Mouse (Mus musculus): ENCODE measurements at regions not wholly inside any gene's neighbourhood (a gene's known extent, or its start where the extent isn't known, plus 50 kb on each side); places are given as distances from the start of the nearest gene placed in this dataset.

DNA sequence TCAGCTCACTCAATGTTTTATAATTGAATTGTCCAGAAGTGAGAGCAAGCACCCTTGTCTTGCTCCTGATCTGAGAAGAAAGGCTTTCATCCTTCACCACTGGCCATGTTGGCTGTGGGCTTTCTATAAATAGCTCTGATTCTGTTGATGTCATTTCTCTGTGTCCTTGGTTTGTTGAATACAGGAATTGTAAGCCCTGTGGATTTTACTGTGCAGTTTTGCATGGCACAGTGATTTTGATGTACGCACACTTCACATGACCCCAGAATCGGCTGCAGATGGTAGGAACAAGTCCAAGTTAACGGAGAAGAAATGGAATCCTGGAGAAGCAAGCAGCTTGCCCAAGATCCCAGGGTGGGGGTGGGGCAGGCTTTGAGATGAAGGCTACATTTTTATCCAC is 76.1 kb downstream of the Mcfd2 start:
- TF ChIP-seq POLR2A (IDR thresholded peaks at IDR 0.05; ENCODE audit: insufficient read length, low read depth) (no peak), MYOG (IDR thresholded peaks at IDR 0.05; ENCODE audit: control insufficient read depth in 1 of 3, insufficient read depth in 1 of 3, insufficient read length in 2 of 3, low read depth in 2 of 3) (no peak), USF1 (IDR thresholded peaks at IDR 0.05; ENCODE audit: low read depth) (no peak), CEBPB (IDR thresholded peaks at IDR 0.05; ENCODE audit: insufficient read depth, poor library complexity, severe bottlenecking) (no peak), POLR2AphosphoS2 (IDR thresholded peaks at IDR 0.05; ENCODE audit: insufficient read length, low read depth) (no peak), SRF (IDR thresholded peaks at IDR 0.05; ENCODE audit: control insufficient read depth, insufficient read length, low read depth) (no peak), MYOD1 (IDR thresholded peaks at IDR 0.05; ENCODE audit: control insufficient read depth in 1 of 3, insufficient read length in 2 of 3, low read depth in 2 of 3) (no peak)

All from myocyte (in vitro differentiated cells).